Mouse (Mus musculus) 416B (cell line): Measurements from ENCODE around the gene Sorbs2.

Experiments
- DNase-seq: peaks from one replicate; pipeline ENCODE4 v3.0.0; 2011; ENCODE audit warnings: low read depth

Sorbs2 gene

GRCm38 (mm10) chr8:45507634-45508321, at the start of gene Sorbs2:
Gene Sorbs2 (plus strand): TSS chr8:45507788.
- no peak for DNase-seq

- DNase-seq = no peak
Observed at GRCm38 (mm10) chr8:45457874-45458273, 49.7 kb upstream of the Sorbs2 start.

- DNase-seq = no peak
Observed at GRCm38 (mm10) chr8:45469006-45469405, 38.6 kb upstream of the Sorbs2 start.

GRCm38 (mm10) chr8:45469507-45470178, 37.9 kb upstream of the Sorbs2 start:
- DNase-seq = no peak

DNA sequence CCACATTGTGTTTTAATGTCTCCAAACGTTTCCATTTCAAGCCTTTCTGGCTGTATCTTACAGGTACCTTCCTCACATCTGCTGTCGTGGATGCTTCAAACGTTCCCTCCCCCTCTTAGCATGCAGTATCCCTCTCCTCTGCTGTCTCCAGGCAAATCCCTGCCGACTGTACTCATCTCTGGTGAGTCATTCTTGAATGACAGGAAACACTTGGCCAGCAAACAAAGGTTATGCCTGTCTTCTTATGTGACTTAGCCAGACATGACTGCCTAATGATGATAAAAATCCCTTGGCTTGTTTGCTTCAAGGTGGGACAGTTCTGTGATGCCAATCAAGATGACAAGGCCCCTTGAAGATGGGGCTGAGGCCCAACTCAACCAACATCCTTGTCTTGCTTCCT, 26.7 kb upstream of the Sorbs2 start:
- no peak for DNase-seq

GRCm38 (mm10) chr8:45486281-45486680, 21.3 kb upstream of the Sorbs2 start:
- no peak for DNase-seq

- no peak for DNase-seq
Observed at GRCm38 (mm10) chr8:45503971-45504370, 3.6 kb upstream of the Sorbs2 start.

DNA sequence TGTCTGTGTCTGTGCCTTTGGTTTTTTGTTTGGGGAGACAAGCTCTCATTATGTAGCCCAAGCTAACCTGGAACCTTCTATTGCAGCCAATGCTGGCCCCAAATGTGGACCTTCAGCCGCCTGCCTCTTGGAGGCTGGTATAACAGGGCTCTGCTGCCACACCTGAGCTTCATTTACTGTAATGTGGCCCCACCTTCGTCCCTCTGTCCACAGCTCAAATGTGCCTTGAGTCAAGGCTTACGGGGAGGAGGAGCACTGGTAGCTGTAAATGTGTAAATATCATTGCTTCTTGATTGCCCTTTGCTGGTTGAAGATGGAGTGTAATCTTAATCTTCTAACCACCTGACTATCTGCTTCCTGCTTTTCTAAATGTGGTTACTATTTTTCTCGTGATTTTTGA, 1.2 kb upstream of the Sorbs2 start:
- DNase-seq = no peak

- no peak for DNase-seq
Observed at GRCm38 (mm10) chr8:45507277-45507633, 333 bp upstream of the Sorbs2 start.

DNA sequence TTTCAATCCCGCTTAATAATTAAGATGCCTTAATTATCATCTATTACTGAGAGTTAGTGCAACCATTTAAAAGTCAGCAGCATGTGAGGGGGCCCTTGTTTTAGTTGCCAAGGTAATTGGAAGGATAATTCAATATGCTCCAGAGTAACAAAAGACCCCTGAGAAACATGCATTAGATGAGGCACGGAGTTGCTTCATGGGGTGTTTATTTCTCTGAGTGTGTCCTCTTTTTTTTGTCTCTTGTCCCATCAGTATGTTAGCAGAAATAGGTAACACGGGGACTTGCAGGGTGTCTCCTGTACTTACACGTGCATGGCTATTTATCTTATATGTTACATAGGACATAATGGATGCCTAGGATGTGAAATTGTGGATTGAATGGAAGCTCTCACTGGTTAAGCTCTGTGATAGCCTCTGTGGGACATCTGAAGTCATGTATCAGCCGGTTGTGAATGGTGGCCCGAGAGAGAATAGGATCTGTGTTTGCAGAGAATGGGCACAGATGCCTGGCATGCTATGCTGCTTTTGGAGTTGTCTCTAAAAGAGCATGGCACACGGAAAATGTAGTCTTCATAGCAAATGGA, 1.0 kb downstream of the Sorbs2 start:
- DNase-seq = no peak

- no peak for DNase-seq
Observed at GRCm38 (mm10) chr8:45512369-45512768, 4.8 kb downstream of the Sorbs2 start.

DNA sequence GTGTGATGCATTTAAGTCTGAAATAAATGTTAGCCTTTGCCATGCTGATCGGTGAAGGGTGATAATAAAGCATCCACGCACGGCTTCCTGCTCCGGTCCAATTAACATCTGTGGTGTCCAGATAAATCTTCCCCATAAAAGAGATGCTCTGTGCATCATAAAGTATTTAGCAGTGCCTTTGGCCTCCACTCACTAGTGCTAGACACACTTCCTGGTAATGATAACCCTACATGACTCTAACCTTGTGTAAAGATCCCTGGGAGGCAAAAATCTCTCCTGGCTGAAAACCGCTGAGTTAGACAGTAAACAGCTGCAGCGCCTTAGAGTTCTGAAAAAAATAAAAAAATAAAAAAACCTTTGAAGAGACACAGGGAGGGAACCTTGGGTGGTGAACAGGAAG, 14.0 kb downstream of the Sorbs2 start:
- DNase-seq = no peak

GRCm38 (mm10) chr8:45527708-45528107, 20.1 kb downstream of the Sorbs2 start:
- no peak for DNase-seq

DNA sequence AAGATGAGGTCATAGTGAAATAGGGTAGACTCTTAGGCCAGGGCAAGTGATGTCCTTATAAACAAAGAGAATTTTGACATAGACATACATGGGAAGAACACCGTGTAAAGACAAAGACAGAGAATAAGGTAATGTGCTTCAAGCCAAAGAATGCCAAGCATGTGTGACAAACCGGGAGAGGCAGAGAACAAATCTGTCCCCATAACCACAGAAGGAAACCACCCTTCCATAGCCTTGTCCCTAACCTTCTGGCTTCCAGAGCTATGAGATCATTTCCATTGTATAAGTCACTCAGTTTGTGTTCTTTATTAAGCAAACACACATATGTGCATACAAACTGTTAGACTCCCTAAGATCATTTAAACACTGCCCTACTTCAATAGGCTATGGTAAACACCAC, 21.3 kb downstream of the Sorbs2 start:
- no peak for DNase-seq

- no peak for DNase-seq
Observed at GRCm38 (mm10) chr8:45536578-45536977, 29.0 kb downstream of the Sorbs2 start.

- no peak for DNase-seq
Observed at GRCm38 (mm10) chr8:45540513-45540912, 32.9 kb downstream of the Sorbs2 start.

DNA sequence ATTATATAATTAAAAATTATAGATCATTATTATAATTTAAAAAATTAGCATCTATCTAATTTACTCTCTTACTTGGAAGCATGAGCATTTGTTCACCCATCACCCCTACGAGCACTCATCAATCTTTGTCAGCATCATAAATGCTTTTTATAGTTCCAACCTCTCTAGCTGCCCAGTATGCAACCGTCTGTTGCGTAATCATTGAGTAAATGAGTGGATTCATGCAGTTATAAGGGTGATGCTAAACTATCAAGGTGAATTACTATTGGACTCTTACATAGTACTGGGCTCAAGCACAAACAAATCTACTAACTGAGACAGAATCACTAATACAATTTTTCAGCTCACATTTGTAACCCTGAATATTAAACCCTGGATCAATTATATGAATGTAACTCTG, 44.6 kb downstream of the Sorbs2 start:
- DNase-seq = no peak

GRCm38 (mm10) chr8:45554627-45555026, 47.0 kb downstream of the Sorbs2 start:
- DNase-seq = no peak

DNA sequence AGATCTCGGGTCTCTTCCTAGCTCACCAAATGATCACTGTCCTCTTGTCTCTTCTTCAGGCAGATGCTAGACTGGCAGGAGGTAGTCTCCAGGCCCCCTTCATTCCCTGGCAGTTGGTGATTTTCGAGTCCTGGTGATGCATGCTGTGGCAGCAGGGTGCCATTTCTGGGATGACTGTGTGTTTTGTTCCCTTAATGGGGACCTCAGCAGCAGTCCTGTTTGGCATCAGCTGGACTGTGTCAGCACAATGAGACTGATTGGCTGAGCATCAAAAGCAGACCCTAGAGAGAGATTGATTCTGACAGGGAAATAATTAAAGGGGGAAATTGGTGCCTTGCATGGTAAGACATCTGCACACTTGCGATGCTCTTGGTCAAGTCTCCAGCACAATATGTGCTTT, 50.3 kb downstream of the Sorbs2 start:
- DNase-seq = no peak

GRCm38 (mm10) chr8:45558426-45558825, 50.8 kb downstream of the Sorbs2 start:
- DNase-seq = no peak

DNA sequence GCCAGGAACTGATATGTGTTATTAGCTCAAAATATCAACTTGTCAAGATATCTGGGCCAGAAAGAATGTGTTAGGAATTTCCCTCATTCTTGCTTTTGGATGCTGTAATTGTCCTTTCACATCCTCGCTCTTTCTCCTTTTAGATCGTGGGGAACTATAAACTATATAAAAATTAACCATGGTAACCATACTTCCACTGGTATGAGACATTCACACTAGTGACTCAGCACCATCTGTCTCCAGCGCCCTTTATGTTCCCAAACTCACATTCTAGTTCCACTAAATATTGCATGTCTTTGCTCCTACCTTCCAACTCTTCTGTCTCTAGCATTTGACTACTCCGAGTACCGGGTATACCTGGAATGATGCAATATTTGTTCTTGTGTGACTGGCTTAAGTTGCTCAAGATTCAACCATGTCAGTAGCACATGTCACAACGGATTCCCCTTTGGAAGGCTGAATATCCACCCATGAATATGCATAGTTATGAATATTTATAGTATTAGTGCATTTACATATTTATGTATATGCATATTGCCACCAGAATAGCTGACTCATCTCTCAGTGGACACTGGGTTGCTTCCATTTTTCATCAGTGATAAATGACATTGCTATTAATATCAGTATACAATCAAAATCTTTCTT, 51.7 kb downstream of the Sorbs2 start:
- no peak for DNase-seq

DNA sequence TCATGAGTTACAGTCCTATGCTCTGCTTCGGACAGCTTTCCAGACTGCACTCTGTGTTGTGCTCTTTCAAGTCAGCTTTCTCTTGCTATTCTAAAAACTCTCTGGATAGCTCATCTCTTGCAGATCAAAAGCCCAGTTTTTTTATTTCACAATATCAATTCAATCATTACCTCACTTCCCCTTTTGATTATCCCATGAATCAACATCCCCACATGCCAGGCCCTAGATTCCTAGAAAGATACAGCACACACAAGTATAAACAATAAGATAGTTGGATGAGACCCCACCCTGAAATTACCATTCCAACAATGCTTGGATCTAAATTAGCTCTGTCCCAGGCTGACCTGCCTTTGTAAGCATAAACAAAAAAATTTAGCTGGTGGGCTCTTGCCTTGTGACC, 57.6 kb downstream of the Sorbs2 start:
- DNase-seq = no peak

DNA sequence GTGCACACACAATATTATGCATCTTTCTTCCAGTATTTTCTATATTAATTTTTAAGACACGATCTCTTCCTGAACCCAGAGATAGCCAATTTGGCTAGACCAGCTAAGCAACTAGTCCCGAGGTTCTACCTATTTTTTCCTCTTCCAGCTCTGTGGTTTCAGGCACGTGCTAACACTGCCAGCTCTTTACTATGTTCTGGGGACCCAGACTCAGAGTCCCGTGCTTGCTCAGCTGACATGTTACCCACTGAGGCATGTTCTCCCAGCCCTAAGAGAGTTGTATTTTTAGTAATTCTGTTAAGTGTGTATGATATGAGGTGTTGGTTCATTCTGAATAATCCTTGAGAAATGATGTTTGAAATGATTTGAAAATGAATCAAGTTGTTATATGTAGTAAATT, 62.5 kb downstream of the Sorbs2 start:
- DNase-seq = no peak
